Mouse (Mus musculus) embryonic stem cell, embryonic (primary cell): Measurements from ENCODE around the gene Nagk.

ENCODE experiments used
- CTCF ChIA-PET, 4 experiments: fragments of 300-600 bp in 2 of 4; fragments of 350-600 bp in 2 of 4; sonication (Branson Sonifier 250); formaldehyde crosslinking; loops; one replicate each; lab custom pipeline; 2022; ENCODE audit warnings: inconsistent platforms in 2 of 4; lab: Charles Lee
- POLR2A ChIA-PET, 4 experiments: fragments of 300-600 bp in 2 of 4; fragments of 350-600 bp in 2 of 4; sonication (Branson Sonifier 250); formaldehyde crosslinking; loops; one replicate each; lab custom pipeline; 2022; ENCODE audit warnings: antibody characterized with exemption in 4 of 4, inconsistent platforms in 1 of 4; lab: Charles Lee

The Nagk gene

DNA sequence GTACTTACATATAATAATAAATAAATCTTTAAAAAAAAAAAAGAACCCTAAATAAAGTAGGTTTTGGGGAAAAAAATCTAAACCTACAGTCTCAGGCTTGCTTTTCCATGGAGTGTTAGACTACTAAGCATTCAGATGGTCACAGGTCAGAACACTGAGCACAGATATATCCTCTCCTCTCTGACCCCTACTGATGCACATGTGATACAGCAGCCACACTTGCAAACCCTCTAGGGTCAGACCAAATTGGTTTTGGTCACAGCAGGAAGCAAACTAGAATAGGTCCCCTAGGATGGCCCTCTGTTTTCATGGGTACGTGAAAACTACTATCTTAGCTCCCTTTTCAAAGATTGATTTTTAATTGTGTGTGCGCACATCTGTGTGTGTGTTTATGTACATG lies 42.0 kb downstream of the Nagk start:
- ChIA-PET POLR2A (interaction anchor here in 3 of 4 experiments (0.5 to 1.9 kb wide), 5 partner anchors 8 to 78 kb away, joined by 3 to 6 read pairs (median 4); partner anchors contain the start of gene Zfp638 (in 2 of the 3)), CTCF (no interaction called here)

DNA sequence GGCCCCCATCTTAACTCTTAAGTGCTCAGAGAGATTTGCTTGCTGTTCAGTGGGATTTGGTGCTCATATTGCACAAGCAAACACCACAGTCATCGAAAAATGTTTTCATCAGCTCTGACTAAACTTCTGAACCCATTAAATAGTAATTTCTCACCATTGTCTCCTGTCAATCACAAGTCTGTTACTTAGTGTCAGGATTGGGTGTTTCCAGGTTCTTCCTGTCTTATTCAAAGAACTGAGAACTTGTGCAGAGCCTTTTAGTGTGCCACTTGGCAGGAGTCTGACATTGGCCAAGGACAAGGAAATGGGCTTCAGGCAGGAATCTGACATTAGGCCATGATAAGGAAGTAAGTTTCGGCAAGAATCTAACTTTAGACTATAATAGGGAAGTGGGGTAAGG lies 43.3 kb downstream of the Nagk start:
- CTCF ChIA-PET, result no interaction called here
- POLR2A ChIA-PET, result interaction anchor here in 3 of 4 experiments (0.6 to 1.9 kb wide), 9 partner anchors 7 to 77 kb away, joined by 3 to 6 read pairs (median 3); partner anchors contain the start of gene Zfp638 (in 2 of the 3)

DNA sequence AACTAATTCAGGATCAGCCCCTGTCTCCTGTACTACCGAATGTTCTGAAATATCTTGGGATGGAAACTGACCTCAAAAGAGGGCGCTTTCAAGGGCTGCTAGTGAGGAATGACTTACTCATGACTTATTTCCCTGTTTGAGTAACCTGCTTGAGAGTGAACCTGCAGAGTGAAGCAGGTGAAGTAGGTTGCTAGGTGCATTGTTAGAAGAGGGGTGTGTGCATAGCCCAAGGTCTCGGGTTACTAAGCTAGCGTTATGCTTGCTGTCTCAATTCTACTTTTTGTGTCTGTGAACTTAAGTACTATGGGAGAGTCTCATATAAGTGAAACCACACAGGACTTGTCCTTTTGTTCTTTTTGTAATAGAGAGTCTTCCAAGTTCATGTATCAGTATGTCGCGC lies 45.3 kb downstream of the Nagk start:
- ChIA-PET CTCF (interaction anchor here in 3 of 4 experiments (0.7 to 1.9 kb wide), 4 partner anchors 8 to 179 kb away, joined by 3 to 6 read pairs (median 4); partner anchors contain the start of gene Paip2b (in 1 of the 3)), POLR2A (interaction anchor here in 3 of 4 experiments (0.6 to 2.7 kb wide), 10 partner anchors 9 to 232 kb away, joined by 3 to 33 read pairs (median 5); partner anchors contain the start of genes Paip2b (in 2 of the 3), Nagk (in 1 of the 3) and Zfp638 (in 1 of the 3))

DNA sequence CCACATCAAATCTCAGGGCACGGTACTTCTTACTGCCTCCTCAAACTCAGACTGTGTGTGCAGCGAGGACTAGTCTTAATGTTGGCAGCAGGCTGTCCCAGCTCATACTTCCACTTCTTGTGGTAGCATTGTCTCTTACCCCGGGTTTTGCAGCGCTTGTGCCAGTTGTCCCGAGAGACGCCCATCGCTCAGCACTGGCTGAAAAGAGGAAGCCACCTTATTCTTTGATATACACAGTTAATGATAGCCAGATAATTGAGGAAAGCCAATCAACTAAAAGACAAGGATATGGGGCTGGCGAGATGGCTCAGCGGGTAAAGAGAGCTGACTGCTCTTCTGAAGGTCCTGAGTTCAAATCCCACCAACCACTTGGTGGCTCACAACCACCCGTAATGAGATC lies 50.1 kb downstream of the Nagk start:
- CTCF ChIA-PET, result interaction anchor here in 1 of 4 experiments (0.9 to 1.1 kb wide), 2 partner anchors 50 to 69 kb away, joined by 3 read pairs; partner anchors contain the start of gene Nagk
- POLR2A ChIA-PET, result interaction anchor here in 2 of 4 experiments (0.6 to 4.2 kb wide), 4 partner anchors 13 to 45 kb away, joined by 3 to 17 read pairs (median 6); partner anchors contain the start of genes Paip2b (in 1 of the 2) and Zfp638 (in 1 of the 2)

DNA sequence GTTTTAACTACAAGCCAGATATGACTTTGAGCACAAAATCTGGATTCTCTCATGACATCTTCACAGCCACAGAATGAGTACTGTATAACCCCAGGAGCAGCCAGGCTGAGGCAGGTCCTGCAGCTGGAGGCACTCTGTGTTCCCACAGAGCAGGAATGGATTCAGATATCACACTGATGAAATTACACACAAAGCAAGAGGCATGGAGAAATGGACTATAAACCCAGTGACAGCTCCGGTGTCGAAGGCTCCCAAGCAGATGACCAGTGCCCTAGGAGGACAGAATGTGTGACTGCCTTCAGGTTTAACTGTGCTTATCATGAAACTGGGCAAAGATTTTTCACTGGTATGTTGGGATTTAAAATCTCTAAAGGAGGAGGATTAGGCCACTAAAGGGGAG lies 51.4 kb downstream of the Nagk start:
- CTCF ChIA-PET, result no interaction called here
- POLR2A ChIA-PET, result interaction anchor here in 3 of 4 experiments (0.5 to 4.2 kb wide), 4 partner anchors 15 to 143 kb away, joined by 3 to 17 read pairs (median 3); partner anchors contain the start of gene Paip2b (in 1 of the 3)

DNA sequence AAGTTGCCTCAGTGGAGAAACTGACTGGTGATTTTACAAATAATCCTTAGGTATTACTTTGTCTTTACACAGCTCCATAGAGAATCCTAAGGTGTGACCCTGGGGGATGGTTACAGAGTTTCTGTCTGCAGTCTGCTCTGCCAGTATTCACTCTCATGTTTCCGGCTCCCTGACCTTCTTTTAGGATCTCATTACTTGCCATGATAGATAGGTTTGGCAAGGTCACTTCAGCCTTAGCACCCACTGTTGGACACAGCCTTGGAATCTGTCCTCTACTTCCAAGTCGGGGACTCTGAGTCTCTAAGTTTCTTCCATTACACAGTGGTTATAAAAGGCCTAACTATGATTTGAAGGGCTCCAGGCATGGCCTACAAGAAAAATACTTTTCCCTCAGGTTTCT lies 54.7 kb downstream of the Nagk start:
- POLR2A ChIA-PET, result interaction anchor here in 2 of 4 experiments (0.6 to 3.1 kb wide), 3 partner anchors 18 to 1696 kb away, joined by 3 to 11 read pairs (median 10); partner anchors contain the start of gene Paip2b (in 2 of the 2)
- CTCF ChIA-PET, result interaction anchor here in 1 of 4 experiments (0.8 kb wide), 1 partner anchor 65 kb away, joined by 3 read pairs; no protein-coding TSS in a partner anchor
